Mouse (Mus musculus): ENCODE data around the gene Fancc. TPM values are rescaled to one million over a fixed set of nuclear protein-coding genes. Genes with fewer than 3 reads are reported as not detected.

Gene Fancc
- polyA plus RNA-seq, 1 experiment, result 18.6 TPM

DNA sequence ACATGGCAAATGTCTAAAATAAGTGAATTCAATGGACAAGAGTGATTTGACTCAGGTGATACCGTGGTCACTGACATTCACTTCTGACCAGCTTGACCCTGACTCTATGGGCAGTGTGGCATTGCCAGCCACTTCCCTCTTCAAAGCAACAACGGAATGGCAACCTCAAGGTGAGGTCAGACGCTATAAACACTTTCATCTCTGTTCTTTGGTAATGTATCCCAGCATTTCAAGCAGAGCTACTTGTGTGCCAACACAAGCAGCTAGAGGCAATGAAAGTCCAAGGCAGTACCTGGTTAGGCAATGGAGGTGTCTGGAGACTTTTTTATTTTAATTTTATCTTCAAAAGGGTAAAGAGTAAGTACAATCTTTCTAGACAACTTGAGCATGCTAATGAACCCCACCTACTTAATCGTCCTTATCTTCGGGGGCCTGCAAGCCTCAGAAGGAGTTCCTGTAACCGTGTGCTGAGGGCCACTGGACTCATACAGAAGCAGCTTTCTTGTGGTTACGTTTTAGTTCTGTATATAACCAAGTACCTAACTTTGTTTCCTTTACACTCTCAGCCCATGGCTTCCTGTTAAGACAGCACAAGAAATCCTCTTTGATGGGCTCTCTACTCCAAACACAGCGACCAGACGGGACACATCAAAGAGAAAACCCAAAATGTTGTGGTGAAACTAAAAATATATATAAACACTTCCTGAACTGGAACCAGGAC, 86.3 kb downstream of the Fancc start:
- TF ChIP-seq POLR2A (IDR thresholded peaks at IDR 0.05; ENCODE audit: borderline replicate concordance, extremely low read depth, low read depth, low read length), result no peak
- no peak for TF ChIP-seq CTCF (IDR thresholded peaks at IDR 0.05; ENCODE audit: insufficient read depth, low read length)
- 0 out of 2 replicates have a peak, but pooled peaks cover 2% of the 10 kb centered on the region for H3K4me1 ChIP-seq (ENCODE audit: control insufficient read depth, insufficient read depth, low read length)
- no peak overlapping the region for H3K4me3 ChIP-seq (replicated peaks; ENCODE audit: extremely low read depth, low read depth, low read length)
- no peak for DNase-seq
- WGBS, result 39% methylated on average over 9 of the region's 9 CpGs

DNA sequence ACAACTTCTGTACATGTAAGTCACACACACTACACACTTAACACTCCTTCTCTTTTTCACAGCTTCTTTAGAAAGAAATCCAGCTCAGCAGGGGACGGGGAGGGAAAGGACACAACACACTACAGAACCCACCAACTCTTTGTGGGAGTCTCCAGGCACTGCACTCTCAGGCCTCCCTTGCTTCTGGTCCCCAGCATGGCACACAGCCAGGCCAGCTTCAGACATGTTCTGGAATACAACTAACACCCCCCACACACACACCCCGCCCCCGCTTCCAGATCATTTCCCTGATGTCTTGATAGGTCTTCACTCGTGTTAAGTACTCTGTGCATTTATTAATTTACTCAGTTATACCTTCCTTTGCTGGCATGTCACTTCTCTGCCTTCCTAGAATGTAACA, 91.9 kb downstream of the Fancc start:
- no peak for DNase-seq
- H3K4me3 ChIP-seq (replicated peaks; ENCODE audit: extremely low read depth, low read depth, low read length), result no peak overlapping the region
- H3K4me1 ChIP-seq (ENCODE audit: control insufficient read depth, insufficient read depth, low read length), result 0 out of 2 replicates have a peak, but pooled peaks cover 2% of the 10 kb centered on the region
- WGBS, result 73% methylated on average over 4 of the region's 4 CpGs
- TF ChIP-seq POLR2A (IDR thresholded peaks at IDR 0.05; ENCODE audit: borderline replicate concordance, extremely low read depth, low read depth, low read length) (no peak), CTCF (IDR thresholded peaks at IDR 0.05; ENCODE audit: insufficient read depth, low read length) (no peak)

DNA sequence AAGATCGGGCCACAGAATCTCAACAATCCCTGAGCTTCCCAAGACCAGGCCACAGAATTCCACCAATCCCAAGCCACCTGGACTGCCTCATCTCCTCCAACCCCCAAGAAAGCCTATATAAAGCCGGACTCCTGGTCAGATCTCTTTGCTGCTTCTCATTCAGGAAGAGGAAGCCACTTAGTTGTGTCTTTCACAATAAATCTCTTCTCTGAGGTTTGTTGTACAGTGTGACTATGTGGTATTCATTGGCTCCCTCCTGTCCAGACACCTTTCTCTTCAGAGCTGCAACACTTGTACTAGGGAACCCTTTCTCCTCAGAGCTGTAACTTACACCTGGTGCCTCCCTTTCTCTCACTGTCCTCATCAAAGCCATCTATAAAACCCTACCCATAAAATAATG, 92.4 kb downstream of the Fancc start:
- Histone ChIP-seq H3K4me1 (ENCODE audit: control insufficient read depth, insufficient read depth, low read length) (peaks cover 2% of the 10 kb centered on the region; the same call in 1 of the 2 replicates), H3K4me3 (replicated peaks; ENCODE audit: extremely low read depth, low read depth, low read length) (no peak overlapping the region)
- DNase-seq, result no peak
- WGBS, result 79% methylated on average over 2 of the region's 2 CpGs
- no peak for TF ChIP-seq POLR2A (IDR thresholded peaks at IDR 0.05; ENCODE audit: borderline replicate concordance, extremely low read depth, low read depth, low read length)
- no peak for TF ChIP-seq CTCF (IDR thresholded peaks at IDR 0.05; ENCODE audit: insufficient read depth, low read length)

DNA sequence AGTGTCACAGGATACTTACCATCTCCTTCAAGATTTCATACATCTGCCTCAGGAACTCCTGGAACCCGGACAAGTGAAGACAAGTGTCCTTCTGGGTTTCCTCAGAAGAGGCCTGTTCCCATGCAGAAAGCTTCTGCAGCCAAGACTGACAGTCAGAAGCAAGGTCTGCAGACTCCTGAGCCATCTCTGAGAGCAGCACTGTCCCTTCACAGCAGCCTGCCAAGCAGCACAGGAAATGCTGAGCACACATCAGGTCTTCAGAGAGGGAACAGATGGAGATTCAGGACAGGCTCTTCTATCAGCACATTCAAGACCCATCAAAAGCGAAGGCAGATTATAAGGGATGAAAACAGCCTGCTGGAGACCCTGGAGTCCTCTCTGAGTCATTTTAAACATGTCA, 94.3 kb downstream of the Fancc start:
- DNase-seq, result no peak
- 60% methylated on average over 2 of the region's 2 CpGs for WGBS
- H3K4me3 ChIP-seq (replicated peaks; ENCODE audit: extremely low read depth, low read depth, low read length), result no peak overlapping the region
- H3K4me1 ChIP-seq (ENCODE audit: control insufficient read depth, insufficient read depth, low read length), result peaks cover 2% of the 10 kb centered on the region; the same call in 1 of the 2 replicates
- TF ChIP-seq POLR2A (IDR thresholded peaks at IDR 0.05; ENCODE audit: borderline replicate concordance, extremely low read depth, low read depth, low read length) (no peak), CTCF (IDR thresholded peaks at IDR 0.05; ENCODE audit: insufficient read depth, low read length) (no peak)

DNA sequence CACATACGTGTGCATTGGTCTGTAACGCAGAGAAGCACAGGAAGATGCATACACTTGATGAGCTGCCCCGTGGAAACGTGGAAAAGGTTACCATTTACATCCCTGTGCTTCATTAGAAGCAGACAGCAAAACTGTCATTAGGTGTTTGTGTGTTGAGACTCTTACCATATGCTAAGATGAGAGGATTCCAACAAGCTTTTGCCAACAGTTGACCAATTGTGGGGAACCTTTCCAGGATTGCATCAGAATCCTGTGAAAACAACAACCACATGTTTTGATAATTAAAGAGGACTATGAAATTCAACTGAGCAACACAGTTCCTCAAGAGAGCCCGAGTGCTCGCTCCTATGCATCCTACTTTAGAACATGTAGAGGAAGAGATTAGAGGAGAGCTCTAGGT, 97.0 kb downstream of the Fancc start:
- TF ChIP-seq CTCF (IDR thresholded peaks at IDR 0.05; ENCODE audit: insufficient read depth, low read length), result no peak
- no peak for TF ChIP-seq POLR2A (IDR thresholded peaks at IDR 0.05; ENCODE audit: borderline replicate concordance, extremely low read depth, low read depth, low read length)
- Histone ChIP-seq H3K4me1 (ENCODE audit: control insufficient read depth, insufficient read depth, low read length) (peaks cover 2% of the 10 kb centered on the region; the same call in 1 of the 2 replicates), H3K4me3 (replicated peaks; ENCODE audit: extremely low read depth, low read depth, low read length) (no peak overlapping the region)
- DNase-seq, result no peak
- WGBS, result 76% methylated on average over 6 of the region's 6 CpGs

DNA sequence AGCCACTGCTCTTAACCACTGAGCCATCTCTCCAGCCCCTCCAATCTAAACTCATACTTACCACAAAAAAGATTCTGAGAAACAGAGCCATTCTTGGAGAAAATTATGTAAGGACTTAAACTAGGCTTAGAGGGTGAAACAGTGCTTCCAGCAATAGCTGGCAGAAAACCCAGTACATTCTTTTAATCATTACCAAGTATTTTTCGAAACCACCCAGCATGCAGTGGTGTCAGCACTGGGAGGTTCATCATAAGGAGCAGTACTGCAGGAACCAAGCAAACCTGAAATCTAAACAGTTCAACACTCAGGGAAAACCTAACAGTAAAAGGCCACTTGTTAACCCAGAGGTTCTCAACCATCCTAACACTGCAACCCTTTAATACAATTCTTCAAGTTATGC, 99.7 kb downstream of the Fancc start:
- no peak for TF ChIP-seq CTCF (IDR thresholded peaks at IDR 0.05; ENCODE audit: insufficient read depth, low read length)
- TF ChIP-seq POLR2A (IDR thresholded peaks at IDR 0.05; ENCODE audit: borderline replicate concordance, extremely low read depth, low read depth, low read length), result no peak
- Histone ChIP-seq H3K4me1 (ENCODE audit: control insufficient read depth, insufficient read depth, low read length) (peaks cover 2% of the 10 kb centered on the region; the same call in 1 of the 2 replicates), H3K4me3 (replicated peaks; ENCODE audit: extremely low read depth, low read depth, low read length) (no peak overlapping the region)
- DNase-seq, result no peak
- 71% methylated on average over 1 of the region's 1 CpGs for whole genome bisulfite sequencing

DNA sequence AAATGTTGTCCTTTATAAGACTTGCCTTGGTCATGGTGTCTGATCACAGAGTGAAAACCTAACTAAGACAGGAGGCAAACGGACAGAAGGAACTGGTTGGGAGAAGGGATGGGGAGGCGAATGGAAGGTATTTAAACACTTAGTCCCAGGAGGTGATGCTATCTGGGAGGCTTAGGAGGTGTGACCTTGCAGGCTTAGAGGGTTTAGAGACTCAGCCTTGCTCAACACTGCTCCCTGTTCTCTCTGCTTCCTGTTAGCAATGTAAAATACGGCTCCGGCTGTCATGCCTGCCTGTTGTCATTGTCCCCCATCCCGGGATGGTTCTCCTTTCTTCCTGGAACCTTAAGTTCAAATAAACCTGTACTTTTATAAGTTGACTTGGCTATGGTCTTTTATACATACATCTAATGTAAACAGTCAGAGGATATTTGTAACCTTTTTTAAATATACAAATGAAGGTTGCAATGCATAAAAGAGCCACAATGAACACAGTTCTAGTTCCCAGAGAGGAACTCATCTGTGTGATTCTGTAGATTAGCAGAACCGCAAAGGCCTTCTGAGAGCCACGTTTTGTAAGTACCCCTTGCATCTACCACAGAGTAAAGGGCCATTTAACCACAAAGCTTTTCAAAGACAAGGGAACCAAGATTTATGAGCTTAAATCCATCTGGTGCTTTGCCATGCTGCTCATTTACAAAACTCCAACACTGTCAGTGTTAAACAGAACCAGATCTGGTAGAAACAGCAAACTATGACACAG, 102.6 kb downstream of the Fancc start:
- DNase-seq, result no peak
- Histone ChIP-seq H3K4me3 (replicated peaks; ENCODE audit: extremely low read depth, low read depth, low read length) (no peak overlapping the region), H3K4me1 (ENCODE audit: control insufficient read depth, insufficient read depth, low read length) (no peaks in the 10 kb centered on the region; the same call in 1 of the 2 replicates)
- WGBS, result 61% methylated on average over 7 of the region's 7 CpGs
- no peak for TF ChIP-seq CTCF (IDR thresholded peaks at IDR 0.05; ENCODE audit: insufficient read depth, low read length)
- no peak for TF ChIP-seq POLR2A (IDR thresholded peaks at IDR 0.05; ENCODE audit: borderline replicate concordance, extremely low read depth, low read depth, low read length)

DNA sequence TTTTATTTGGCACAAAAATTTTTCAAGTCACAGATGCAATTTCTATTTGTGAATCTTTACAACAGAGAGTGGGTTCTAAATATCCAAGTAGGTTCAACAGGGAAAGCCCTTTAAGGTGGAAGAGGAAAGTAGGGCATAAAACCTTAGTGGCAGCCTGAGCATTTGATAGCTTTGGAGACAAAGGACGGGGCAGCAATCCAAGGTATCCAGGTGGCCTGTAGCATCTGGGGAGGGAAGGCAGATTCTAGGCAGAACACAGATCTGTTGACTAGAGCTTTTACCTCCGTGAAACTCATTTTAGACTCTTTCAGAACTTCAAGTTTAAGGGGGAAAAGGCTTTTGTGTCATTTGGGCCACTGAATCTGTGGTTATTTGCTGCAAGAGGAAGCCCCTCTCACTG, 111.8 kb downstream of the Fancc start:
- 92% methylated on average over 2 of the region's 2 CpGs for WGBS
- H3K4me3 ChIP-seq (replicated peaks; ENCODE audit: extremely low read depth, low read depth, low read length), result no peak overlapping the region
- H3K4me1 ChIP-seq (ENCODE audit: control insufficient read depth, insufficient read depth, low read length), result no peaks in the 10 kb centered on the region
- TF ChIP-seq POLR2A (IDR thresholded peaks at IDR 0.05; ENCODE audit: borderline replicate concordance, extremely low read depth, low read depth, low read length) (no peak), CTCF (IDR thresholded peaks at IDR 0.05; ENCODE audit: insufficient read depth, low read length) (no peak)
- no peak for DNase-seq

DNA sequence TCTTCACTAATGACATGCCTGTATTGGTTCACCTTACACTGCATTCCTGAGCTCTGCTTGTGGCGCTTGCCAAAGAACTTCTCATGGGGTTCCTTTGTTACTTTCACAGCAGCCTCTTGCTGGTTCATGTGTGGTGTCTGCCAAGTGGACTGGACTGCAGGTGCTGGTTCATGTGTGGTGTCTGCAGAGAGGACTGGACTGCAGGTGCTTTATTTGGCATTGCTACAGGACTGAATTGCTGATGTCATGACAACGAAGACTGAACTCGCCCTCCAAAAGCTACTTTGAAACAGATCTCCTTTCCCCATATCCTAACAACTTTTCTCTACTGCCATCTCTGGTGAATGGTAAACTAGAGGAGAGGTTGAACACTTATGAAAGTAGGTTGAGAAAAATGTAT, 112.3 kb downstream of the Fancc start:
- Histone ChIP-seq H3K4me1 (ENCODE audit: control insufficient read depth, insufficient read depth, low read length) (no peaks in the 10 kb centered on the region), H3K4me3 (replicated peaks; ENCODE audit: extremely low read depth, low read depth, low read length) (no peak overlapping the region)
- 92% methylated on average over 3 of the region's 3 CpGs for WGBS
- TF ChIP-seq POLR2A (IDR thresholded peaks at IDR 0.05; ENCODE audit: borderline replicate concordance, extremely low read depth, low read depth, low read length) (no peak), CTCF (IDR thresholded peaks at IDR 0.05; ENCODE audit: insufficient read depth, low read length) (no peak)
- DNase-seq, result no peak
